Mouse (Mus musculus) G1E (cell line): Measurements from ENCODE around the gene Zgpat. TPM values are rescaled to one million over a fixed set of nuclear protein-coding genes. Genes with fewer than 3 reads are reported as not detected.

Experiments used
- ATAC-seq: 2 replicates; pipeline ENCODE4 v1.8.0; 2016; ENCODE audit warnings: mild to moderate bottlenecking; ENCODE audit not compliant: insufficient number of reproducible peaks, poor library complexity, low FRiP score, severe bottlenecking; ENCODE audit errors: extremely low read depth
- DNase-seq: peaks from one replicate; pipeline ENCODE4 v3.0.0; 2012; ENCODE audit warnings: low spot score
- H3K27me3 ChIP-seq: 2 replicates; pipeline ENCODE4 v1.6.1; 2012; ENCODE audit warnings: mild to moderate bottlenecking, low read length, inconsistent platforms; ENCODE audit not compliant: insufficient read depth
- H3K36me3 ChIP-seq: replicated peaks from 2 replicates; pipeline ENCODE3; 2012; ENCODE audit warnings: mild to moderate bottlenecking, inconsistent platforms
- H3K4me1 ChIP-seq: 2 replicates; pipeline ENCODE4 v1.6.1; 2012; ENCODE audit warnings: low read depth, low read length, inconsistent platforms, mixed read lengths; ENCODE audit not compliant: insufficient read depth
- H3K4me3 ChIP-seq: 2 replicates; pipeline ENCODE4 v1.5.1; 2012; ENCODE audit warnings: low read depth, mild to moderate bottlenecking, inconsistent platforms, low read length, moderate library complexity, mixed read lengths
- H3K9me3 ChIP-seq: replicated peaks from 2 replicates; pipeline ENCODE4 v1.6.1; 2012; ENCODE audit warnings: inconsistent platforms
- CTCF ChIP-seq: IDR thresholded peaks from 2 replicates; pipeline ENCODE4 v1.5.1; 2012; ENCODE audit warnings: low read depth, low read length, inconsistent platforms, mixed read lengths
- GATA1 ChIP-seq: IDR thresholded peaks from 2 replicates; pipeline ENCODE4 v1.6.1; 2012; ENCODE audit warnings: borderline replicate concordance, low read length, inconsistent platforms, mixed read lengths
- GATA2 ChIP-seq: IDR thresholded peaks from 2 replicates; pipeline ENCODE4 v1.6.1; 2012; ENCODE audit warnings: low read depth, low read length, inconsistent platforms, borderline replicate concordance
- POLR2AphosphoS5 ChIP-seq: IDR thresholded peaks from 2 replicates; pipeline ENCODE4 v1.6.1; 2012; ENCODE audit warnings: low read depth, low read length, inconsistent platforms; ENCODE audit not compliant: insufficient replicate concordance
- TAL1 ChIP-seq: conservative IDR thresholded peaks from 2 replicates; pipeline ENCODE4 v1.6.1; 2012; ENCODE audit warnings: low read depth, low read length, inconsistent platforms, mixed read lengths
- polyA plus RNA-seq: library from polyadenylated mRNA; stranded (reverse); fragments of >175 nt; gene quantifications from 2 replicates; pipeline ENCODE4 v1.2.3, GENCODE M21; 2012
- total RNA-seq, 2 experiments: library from RNA; stranded (forward) in 1 of 2; stranded (reverse) in 1 of 2; fragments of 200-1000 nt in 1 of 2; fragments of >200 nt in 1 of 2; fragmentation: Nextera tagmentation in 1 of 2; gene quantifications; 2 replicates each; pipeline ENCODE4 v1.2.3; 2014 to 2017

The Zgpat gene
- total and polyA plus RNA-seq, 3 experiments, result 22.2 to 40.5 (median 28.1) TPM

- TF ChIP-seq GATA1, result no peak
- TF ChIP-seq CTCF, result no peak
- no peak for TF ChIP-seq POLR2AphosphoS5
- no peak for TF ChIP-seq GATA2
- TF ChIP-seq TAL1, result no peak
- H3K4me3 ChIP-seq, result no peak overlapping the region
- no peak for ATAC-seq
- H3K9me3 ChIP-seq, result no peaks in the 10 kb centered on the region
- DNase-seq, result peak; percentile 33
- H3K36me3 ChIP-seq, result peaks cover 95% of the 10 kb centered on the region
- peaks cover 1% of the 10 kb centered on the region; the same call in 1 of the 2 replicates for H3K4me1 ChIP-seq
- H3K27me3 ChIP-seq, result no peaks in the 10 kb centered on the region
Measured at GRCm38 (mm10) chr2:181334023-181334422, 30.7 kb upstream of the Zgpat start.

GRCm38 (mm10) chr2:181340426-181340825 is 24.3 kb upstream of the Zgpat start:
- DNase-seq, result no peak
- peaks cover 93% of the 10 kb centered on the region for H3K36me3 ChIP-seq
- no peak for TF ChIP-seq CTCF
- no peak for TF ChIP-seq POLR2AphosphoS5
- no peak for TF ChIP-seq GATA2
- TF ChIP-seq TAL1, result no peak
- TF ChIP-seq GATA1, result no peak
- ATAC-seq, result no peak
- no peaks in the 10 kb centered on the region for H3K9me3 ChIP-seq
- H3K27me3 ChIP-seq, result no peaks in the 10 kb centered on the region
- H3K4me3 ChIP-seq, result no peak overlapping the region
- no peaks in the 10 kb centered on the region for H3K4me1 ChIP-seq

GRCm38 (mm10) chr2:181342766-181343165 is 22.0 kb upstream of the Zgpat start:
- Histone ChIP-seq H3K27me3 (no peaks in the 10 kb centered on the region), H3K36me3 (peaks cover 93% of the 10 kb centered on the region), H3K9me3 (no peaks in the 10 kb centered on the region), H3K4me3 (no peak overlapping the region), H3K4me1 (no peaks in the 10 kb centered on the region)
- DNase-seq, result no peak
- ATAC-seq, result no peak
- TF ChIP-seq POLR2AphosphoS5 (no peak), GATA2 (no peak), TAL1 (no peak), CTCF (no peak), GATA1 (no peak)

DNA sequence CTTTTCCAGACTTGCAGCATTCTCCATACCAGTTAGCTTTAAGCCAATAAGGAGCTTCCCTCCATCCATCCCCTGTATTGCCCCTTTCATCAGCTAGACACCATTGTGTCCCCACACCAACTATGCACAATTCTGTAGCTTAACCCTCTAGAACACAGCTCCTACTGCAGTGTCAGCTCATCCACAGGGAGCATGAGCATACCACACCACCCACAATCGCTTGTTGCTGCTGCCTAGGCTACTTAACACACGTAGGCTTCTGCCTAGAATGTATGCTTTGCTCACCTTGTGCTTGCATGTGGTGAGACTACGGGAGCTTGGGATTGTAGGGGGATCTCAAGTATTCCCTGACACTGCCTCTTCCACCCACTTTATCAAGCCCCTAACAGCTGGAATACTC is 7.9 kb upstream of the Zgpat start:
- ATAC-seq (no peak), DNase-seq (no peak)
- Histone ChIP-seq H3K36me3 (peaks cover 100% of the 10 kb centered on the region), H3K4me1 (peaks cover 9% of the 10 kb centered on the region; the same call in 1 of the 2 replicates), H3K9me3 (no peaks in the 10 kb centered on the region), H3K4me3 (no peak overlapping the region), H3K27me3 (no peaks in the 10 kb centered on the region)
- no peak for TF ChIP-seq GATA2
- no peak for TF ChIP-seq GATA1
- TF ChIP-seq TAL1, result no peak
- TF ChIP-seq POLR2AphosphoS5, result no peak
- TF ChIP-seq CTCF, result no peak

- H3K4me3 ChIP-seq, result peak overlapping the region; percentile 96
- no peak for TF ChIP-seq TAL1
- no peak for TF ChIP-seq POLR2AphosphoS5
- no peak for TF ChIP-seq GATA2
- TF ChIP-seq CTCF, result no peak
- no peak for TF ChIP-seq GATA1
- no peaks in the 10 kb centered on the region for H3K9me3 ChIP-seq
- peaks cover 47% of the 10 kb centered on the region for H3K4me1 ChIP-seq
- no peaks in the 10 kb centered on the region for H3K27me3 ChIP-seq
- no peak for ATAC-seq
- no peak for DNase-seq
- H3K36me3 ChIP-seq, result peaks cover 67% of the 10 kb centered on the region
Measured at GRCm38 (mm10) chr2:181363946-181364345, 782 bp upstream of the Zgpat start.

DNA sequence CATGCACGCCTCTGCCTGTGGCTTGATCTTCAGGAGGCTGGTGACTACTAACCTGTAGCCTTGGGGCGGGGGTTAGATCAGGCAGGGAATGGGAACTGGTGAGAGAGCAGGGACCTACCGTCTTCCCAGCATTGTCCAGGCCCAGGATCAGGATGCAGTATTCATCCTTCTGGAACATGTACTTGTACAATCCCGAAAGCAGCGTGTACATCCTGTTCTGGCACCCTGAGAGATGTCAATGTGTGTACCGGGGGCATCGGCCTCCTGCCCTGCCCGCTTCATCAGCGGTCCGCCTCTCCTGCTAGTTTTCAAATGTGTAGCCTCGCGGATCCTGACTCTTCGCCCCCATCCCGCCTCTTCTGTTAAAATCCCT is 255 bp upstream of the Zgpat start:
- H3K36me3 ChIP-seq, result peaks cover 67% of the 10 kb centered on the region
- H3K27me3 ChIP-seq, result no peaks in the 10 kb centered on the region
- H3K4me1 ChIP-seq, result peaks cover 48% of the 10 kb centered on the region
- peak; percentile 18; the same call in 1 of the 2 replicates for ATAC-seq
- TF ChIP-seq POLR2AphosphoS5 (no peak), GATA1 (no peak), TAL1 (no peak)
- no peak for DNase-seq
- H3K4me3 ChIP-seq, result peak overlapping the region; percentile 96
- H3K9me3 ChIP-seq, result no peaks in the 10 kb centered on the region

DNA sequence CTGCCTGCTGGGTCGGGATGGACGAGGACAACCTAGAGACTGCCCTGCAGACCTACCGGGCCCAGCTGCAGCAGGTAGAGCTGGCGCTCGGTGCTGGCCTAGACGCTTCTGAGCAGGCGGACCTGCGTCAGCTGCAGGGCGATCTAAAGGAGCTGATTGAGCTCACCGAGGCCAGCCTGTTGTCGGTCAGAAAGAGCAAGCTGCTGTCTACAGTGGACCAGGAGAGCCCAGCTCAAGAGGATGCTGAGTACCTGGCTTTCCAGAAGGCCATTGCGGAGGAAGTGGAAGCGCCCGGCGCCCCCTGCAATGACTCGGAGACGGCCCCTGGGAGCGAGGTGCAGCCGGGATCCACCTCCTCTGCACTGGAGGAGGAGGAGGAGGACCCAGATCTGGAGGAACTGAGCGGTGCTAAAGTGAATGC is 937 bp downstream of the Zgpat start:
- Histone ChIP-seq H3K9me3 (no peaks in the 10 kb centered on the region), H3K36me3 (peaks cover 67% of the 10 kb centered on the region), H3K4me3 (peak overlapping the region; percentile 96), H3K27me3 (no peaks in the 10 kb centered on the region), H3K4me1 (peaks cover 54% of the 10 kb centered on the region)
- no peak for TF ChIP-seq POLR2AphosphoS5
- TF ChIP-seq GATA2, result no peak
- TF ChIP-seq TAL1, result no peak
- TF ChIP-seq GATA1, result no peak
- TF ChIP-seq CTCF, result no peak
- DNase-seq (peak; percentile 43), ATAC-seq (peak; percentile 46)
